Mouse (Mus musculus) MEL (cell line): ENCODE data around the gene Rflnb. TPM values are rescaled to one million over a fixed set of nuclear protein-coding genes. Genes with fewer than 3 reads are reported as not detected.
A peak's percentile ranks its signal among the peaks of the same experiment; 100 is the strongest.

Experiments
- DNase-seq: peaks from one replicate; pipeline ENCODE4 v3.0.0; 2011; ENCODE audit warnings: low read depth, low spot score
- H3K27ac ChIP-seq: 2 replicates; pipeline ENCODE4 v1.5.1; 2012; ENCODE audit warnings: low read depth, mild to moderate bottlenecking, control low read depth, low read length, moderate library complexity; ENCODE audit not compliant: control insufficient read depth
- H3K27me3 ChIP-seq, 2 experiments: fragments of 150-350 bp in 1 of 2; sonication (generic) in 1 of 2; 2 replicates each; pipeline ENCODE4 v1.6.1; 2012; ENCODE audit warnings: low read length in 2 of 2, mild to moderate bottlenecking in 2 of 2, improper control_type of control experiment in 1 of 2, moderate library complexity in 1 of 2; ENCODE audit not compliant: insufficient read depth in 2 of 2, control insufficient read depth in 1 of 2
- H3K36me3 ChIP-seq, 2 experiments: 2 replicates each; pipeline ENCODE4 v1.6.1; 2012 to 2014; ENCODE audit warnings: low read length in 2 of 2, improper control_type of control experiment in 1 of 2, inconsistent platforms in 1 of 2, mild to moderate bottlenecking in 1 of 2; ENCODE audit not compliant: insufficient read depth in 2 of 2, control insufficient read depth in 1 of 2
- H3K4me1 ChIP-seq, 2 experiments: fragments of 150-350 bp in 1 of 2; sonication (generic) in 1 of 2; 2 replicates each; pipeline ENCODE4 v1.6.1; 2012; ENCODE audit warnings: low read length in 2 of 2, improper control_type of control experiment in 1 of 2, mild to moderate bottlenecking in 1 of 2; ENCODE audit not compliant: insufficient read depth in 2 of 2, control insufficient read depth in 1 of 2
- H3K4me3 ChIP-seq, 2 experiments: fragments of 150-350 bp in 1 of 2; sonication (generic) in 1 of 2; 2 replicates each; pipeline ENCODE4 v1.5.1; 2012; ENCODE audit warnings: low read depth in 2 of 2, low read length in 2 of 2, mild to moderate bottlenecking in 2 of 2, moderate library complexity in 2 of 2, control low read depth in 1 of 2, improper control_type of control experiment in 1 of 2; ENCODE audit not compliant: control insufficient read depth in 1 of 2, insufficient read depth in 1 of 2
- H3K79me2 ChIP-seq: 2 replicates; pipeline ENCODE4 v1.6.1; 2012; ENCODE audit warnings: mild to moderate bottlenecking, low read length, moderate library complexity; ENCODE audit not compliant: control insufficient read depth, poor library complexity, insufficient read depth
- H3K9ac ChIP-seq: 2 replicates; pipeline ENCODE4 v1.6.1; 2012; ENCODE audit warnings: low read depth, mild to moderate bottlenecking, control low read depth, low read length, moderate library complexity; ENCODE audit not compliant: control insufficient read depth, poor library complexity, severe bottlenecking
- H3K9me3 ChIP-seq: fragments of 150-350 bp; sonication (generic); replicated peaks from 2 replicates; pipeline ENCODE4 v1.6.1; 2012; ENCODE audit warnings: mild to moderate bottlenecking, low read length, improper control_type of control experiment, moderate library complexity; ENCODE audit not compliant: insufficient read depth
- CHD2 ChIP-seq: IDR thresholded peaks from 2 replicates; pipeline ENCODE4 v1.6.1; 2011; ENCODE audit warnings: low read length, improper control_type of control experiment
- CTCF ChIP-seq, 3 experiments: IDR thresholded peaks in 2 of 3; conservative IDR thresholded peaks in 1 of 3; 2 replicates each; pipeline ENCODE4 v1.5.1; 2011 to 2012; ENCODE audit warnings: low read length in 3 of 3, low read depth in 2 of 3, mild to moderate bottlenecking in 2 of 3, improper control_type of control experiment in 1 of 3, inconsistent platforms in 1 of 3, mixed read lengths in 1 of 3, moderate library complexity in 1 of 3; ENCODE audit not compliant: control insufficient read depth in 1 of 3, insufficient read depth in 1 of 3, poor library complexity in 1 of 3, severe bottlenecking in 1 of 3
- GATA1 ChIP-seq: IDR thresholded peaks from 2 replicates; pipeline ENCODE4 v1.6.1; 2011; ENCODE audit warnings: low read depth, low read length, improper control_type of control experiment
- JUND ChIP-seq: IDR thresholded peaks from 2 replicates; pipeline ENCODE4 v1.6.1; 2011; ENCODE audit warnings: low read depth, mild to moderate bottlenecking, improper control_type of control experiment, low read length
- NELFE ChIP-seq: IDR thresholded peaks from 2 replicates; pipeline ENCODE4 v1.6.1; 2011; ENCODE audit warnings: low read depth, low read length, improper control_type of control experiment
- RAD21 ChIP-seq: IDR thresholded peaks from 2 replicates; pipeline ENCODE4 v1.6.1; 2011; ENCODE audit warnings: mild to moderate bottlenecking, low read depth, low read length, improper control_type of control experiment
- SMC3 ChIP-seq: IDR thresholded peaks from 2 replicates; pipeline ENCODE4 v1.6.1; 2011; ENCODE audit warnings: low read depth, low read length, improper control_type of control experiment
- ZC3H11A ChIP-seq: IDR thresholded peaks from 2 replicates; pipeline ENCODE4 v1.6.1; 2012; ENCODE audit warnings: low read depth, mild to moderate bottlenecking, inconsistent platforms, low read length, improper control_type of control experiment
- ZNF384 ChIP-seq: IDR thresholded peaks from 2 replicates; pipeline ENCODE4 v1.6.1; 2012; ENCODE audit warnings: low read depth, mild to moderate bottlenecking, inconsistent platforms, low read length, improper control_type of control experiment
- polyA plus RNA-seq, 2 experiments: library from polyadenylated mRNA; stranded (reverse) in 1 of 2; unstranded in 1 of 2; fragments of >175 nt in 1 of 2; fragments of >200 nt in 1 of 2; gene quantifications; 2 replicates each; pipeline versions ENCODE4 v1.2.1 to v1.2.4; 2012; ENCODE audit warnings: low replicate concordance in 2 of 2, low read depth in 1 of 2; ENCODE audit not compliant: insufficient read length in 2 of 2, insufficient read depth in 1 of 2, missing spikeins in 1 of 2
- total RNA-seq: library from RNA; depleted of rRNA; stranded (reverse); fragments of 300-350 nt; gene quantifications from 2 replicates; pipeline ENCODE4 v1.2.3, GENCODE M21; 2012; rRNA removed

Rflnb gene
- total and polyA plus RNA-seq, 3 experiments = 7.4 to 8.7 TPM; not detected in 1

DNA sequence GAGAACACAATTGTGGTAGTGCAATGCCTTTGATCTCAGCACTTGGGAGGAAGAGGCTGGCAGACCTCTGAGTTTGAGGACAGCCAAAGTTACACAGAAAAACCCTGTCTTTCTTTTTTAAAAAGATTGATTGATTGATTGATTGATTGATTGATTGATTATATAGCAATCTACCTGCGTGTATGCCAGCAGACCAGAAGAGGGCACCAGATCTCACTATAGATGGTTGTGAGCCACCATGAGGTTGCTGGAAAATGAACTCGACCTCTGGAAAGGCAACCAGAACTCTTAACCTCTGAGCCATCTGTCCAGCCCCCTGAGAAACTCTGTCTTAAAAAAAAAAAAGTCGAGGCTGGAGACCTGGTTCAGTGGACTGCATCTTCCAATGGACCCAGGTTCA lies 57.0 kb downstream of the Rflnb start:
- H3K27me3 ChIP-seq = no peaks in the 10 kb centered on the region

More for the DNA sequence above, 57.0 kb downstream of the Rflnb start:
- Histone ChIP-seq H3K4me1 (peaks cover 0 to 5% of the 10 kb centered on the region in 2 experiments; a peak in 2 of 4 replicates), H3K4me3 (no peak overlapping the region), H3K79me2 (peaks cover 3% of the 10 kb centered on the region; the same call in 1 of the 2 replicates), H3K9me3 (no peaks in the 10 kb centered on the region), H3K27ac (no peak overlapping the region), H3K9ac (no peak overlapping the region), H3K36me3 (no peaks in the 10 kb centered on the region)
- no peak for DNase-seq
- peak; percentile 13; the same call in 1 of the 2 replicates for TF ChIP-seq ZC3H11A
- TF ChIP-seq SMC3 = peak; percentile 46; the same call in 1 of the 2 replicates
- TF ChIP-seq JUND = no peak
- no peak for TF ChIP-seq ZNF384
- peak; percentile 25 for TF ChIP-seq RAD21
- TF ChIP-seq NELFE = no peak
- TF ChIP-seq GATA1 = no peak
- no peak for TF ChIP-seq CHD2
- TF ChIP-seq CTCF (IDR thresholded peaks at IDR 0.05 in 2 of 3, conservative IDR thresholded peaks at IDR 0.05 in 1 of 3; ENCODE audit: control insufficient read depth in 1 of 3, insufficient read depth in 1 of 3, low read depth in 2 of 3, low read length in 3 of 3, poor library complexity in 1 of 3, severe bottlenecking in 1 of 3) = peak in 2 of 3 experiments; percentile 18 to 52; a peak in 3 of 6 replicates

Other genes with a start within 250 kb of the Rflnb start
- gene Doc2b, start 231.7 kb downstream of the Rflnb start, total RNA-seq = not detected in 2 replicates
- gene Doc2b, start 231.7 kb downstream of the Rflnb start, polyA plus RNA-seq = not detected
- gene Rph3al, start 89.4 kb downstream of the Rflnb start, total RNA-seq = 7.1 and 9.4 TPM in 2 replicates
- gene Rph3al, start 89.4 kb downstream of the Rflnb start, polyA plus RNA-seq = 10 to 100 TPM in 1 of 2 experiments, not detected in 1; 23.0 TPM
- not detected in 2 replicates for gene 1700016K19Rik, start 27.9 kb downstream of the Rflnb start, total RNA-seq
- gene 1700016K19Rik, start 27.9 kb downstream of the Rflnb start, polyA plus RNA-seq = under 1 TPM in 1 of 2 experiments, not detected in 1; 0.25 TPM
- gene Vps53, start 151.9 kb upstream of the Rflnb start, total RNA-seq = 47.2 and 50.4 TPM in 2 replicates
- 10 to 100 TPM in 1 of 2 experiments, not detected in 1; 38.4 TPM for gene Vps53, start 151.9 kb upstream of the Rflnb start, polyA plus RNA-seq
- gene Fam57a, start 151.9 kb upstream of the Rflnb start, total RNA-seq = 6.6 and 8.5 TPM in 2 replicates
- gene Fam57a, start 151.9 kb upstream of the Rflnb start, polyA plus RNA-seq = 1 to 10 TPM in 1 of 2 experiments, not detected in 1; 8.8 TPM
- gene Dbil5, start 189.8 kb upstream of the Rflnb start, total RNA-seq = 0.62 and 2.4 TPM in 2 replicates
- gene Dbil5, start 189.8 kb upstream of the Rflnb start, polyA plus RNA-seq = under 1 TPM in 1 of 2 experiments, not detected in 1; 0.67 TPM
- 23.8 and 26.1 TPM in 2 replicates for gene Gemin4, start 189.9 kb upstream of the Rflnb start, total RNA-seq
- gene Gemin4, start 189.9 kb upstream of the Rflnb start, polyA plus RNA-seq = 10 to 100 TPM; 17.8 to 95.7 TPM
- gene Mrm3, start 215.9 kb upstream of the Rflnb start, total RNA-seq = 50.3 and 65.7 TPM in 2 replicates
- 10 to 100 TPM in 1 of 2 experiments, not detected in 1; 27.7 TPM for gene Mrm3, start 215.9 kb upstream of the Rflnb start, polyA plus RNA-seq
- 139 and 143 TPM in 2 replicates for gene Glod4, start 215.9 kb upstream of the Rflnb start, total RNA-seq
- 10 to 100 TPM in 1 of 2 experiments, not detected in 1; 63.9 TPM for gene Glod4, start 215.9 kb upstream of the Rflnb start, polyA plus RNA-seq